Mouse (Mus musculus) mouse trophoblast stem cell (cell line): ENCODE data around the gene Cmpk2.
"Not testable (repeated sequence)": the region's sequence is repeated elsewhere in the genome, so short reads cannot be mapped to it uniquely, and the experiment has no call there.

Experiments
- in situ Hi-C, 2 experiments: fragments of 300-500 bp; cut with MseI, MboI; formaldehyde crosslinking; loops; 2 replicates in 1 of 2; 3 replicates in 1 of 2; pipeline ENCODE4 v1.15.1; 2025

The Cmpk2 gene

GRCm38 (mm10) chr12:26478196-26479004, 9.4 kb downstream of the Cmpk2 start:
- in situ Hi-C loops: no loop called here

- in situ Hi-C loops: not testable (repeated sequence)
Measured at GRCm38 (mm10) chr12:26485738-26486580, 17.0 kb downstream of the Cmpk2 start.

GRCm38 (mm10) chr12:26487874-26488616, 19.0 kb downstream of the Cmpk2 start:
- in situ Hi-C loops: no loop called here

GRCm38 (mm10) chr12:26488617-26489274, 19.7 kb downstream of the Cmpk2 start:
- in situ Hi-C loops: no loop called here

GRCm38 (mm10) chr12:26489942-26490341, 20.9 kb downstream of the Cmpk2 start:
- in situ Hi-C loops: no loop called here

- in situ Hi-C loops: no loop called here
Measured at GRCm38 (mm10) chr12:26501042-26501441, 32.0 kb downstream of the Cmpk2 start.

- in situ Hi-C loops: no loop called here
Measured at GRCm38 (mm10) chr12:26510971-26511370, 42.0 kb downstream of the Cmpk2 start.

GRCm38 (mm10) chr12:26518206-26518605, 49.2 kb downstream of the Cmpk2 start:
- in situ Hi-C loops: no loop called here

- in situ Hi-C loops: no loop called here
Measured at GRCm38 (mm10) chr12:26524943-26525697, 56.1 kb downstream of the Cmpk2 start.

- in situ Hi-C loops: no loop called here
Measured at GRCm38 (mm10) chr12:26525698-26526026, 56.7 kb downstream of the Cmpk2 start.
